19 mouse cellular contexts compared by ENCODE assay signal in genomic region chr4:126017676-126018332, GRCm38 (mm10). TPM values are rescaled to one million over a fixed set of nuclear protein-coding genes. Genes with fewer than 3 reads are reported as not detected.
DNase-seq lines count a peak whose midpoint lies in the region; ATAC-seq and TF ChIP-seq lines count a peak whose summit lies in the region.
"Had no signal": no experiment of that assay in that cellular context is flagged by ENCODE, and none has a peak within 500 bp of the region (broad histone marks: within the 10 kb centered on the region; RNA-seq: fewer than 3 reads in every experiment).

No protein-coding gene starts in this region.

- peak; percentile 33 for DNase-seq in adrenal gland, postnatal 10 days
- DNase-seq in adrenal gland, adult 18-20 months (ENCODE audit: low spot score in 2 of 2): no peak
- peak; percentile 15 for DNase-seq in lung, adult 2 months
- DNase-seq in monocyte, adult 2 months (ENCODE audit: low read depth in 1 of 2, low spot score in 2 of 2): peak; percentile 46 to 48
- no peak for DNase-seq in c-Kit-positive CD71-positive TER-119-positive erythroid progenitor cells, embryonic 14.5 days (ENCODE audit: low spot score)
- no peak for DNase-seq in ovary, postnatal 36 days (ENCODE audit: low spot score)
- DNase-seq: cerebellum, adult 8-10 months; embryo, embryonic 11 days; gastrocnemius, postnatal 14 days; kidney, postnatal 4 days; right cerebral cortex, postnatal 4 days had no signal

- ATAC-seq in common myeloid progenitor, adult 5-6 weeks (replicated peaks; ENCODE audit: low read depth, poor library complexity, severe bottlenecking): peak; percentile 53
- ATAC-seq in kidney, embryonic 14.5 days (ENCODE audit: low FRiP score, low TSS enrichment): no peak
- ATAC-seq: forebrain, embryonic 16.5 days; intestine, embryonic 16.5 days had no signal

- TF ChIP-seq POLR2A in lung, adult 2 months (IDR thresholded peaks at IDR 0.05; ENCODE audit: borderline replicate concordance, extremely low read depth, low read depth, low read length): no peak

- H3K4me1 ChIP-seq in lung, adult 2 months (ENCODE audit: control insufficient read depth, insufficient read depth, low read length): no peaks in the 10 kb centered on the region
- no peaks in the 10 kb centered on the region for H3K4me1 ChIP-seq in kidney, embryonic 14.5 days (ENCODE audit: control insufficient read depth, insufficient read depth, low read length)
- H3K4me1 ChIP-seq: heart, embryonic 13.5 days; hindbrain, embryonic 10.5 days; midbrain, embryonic 10.5 days had no signal

- TF ChIP-seq CTCF in lung, adult 2 months (IDR thresholded peaks at IDR 0.05; ENCODE audit: insufficient read depth, low read length): no peak

- no peak overlapping the region for H3K27ac ChIP-seq in kidney, embryonic 14.5 days (ENCODE audit: low read depth, low read length)
- H3K27ac ChIP-seq: heart, embryonic 13.5 days; hindbrain, embryonic 10.5 days; left cerebral cortex, adult 2 months; midbrain, embryonic 10.5 days had no signal

- 56% methylated on average over 7 of the region's 7 CpGs for WGBS in lung, adult 2 months
- 81% methylated on average over 7 of the region's 7 CpGs for WGBS in kidney, embryonic 14.5 days

- H3K9ac ChIP-seq in kidney, embryonic 14.5 days (ENCODE audit: low read depth, low read length): no peak overlapping the region
- H3K9ac ChIP-seq: heart, embryonic 13.5 days had no signal

- no peaks in the 10 kb centered on the region for H3K27me3 ChIP-seq in kidney, embryonic 14.5 days (ENCODE audit: control insufficient read depth, insufficient read depth, low read length)

- H3K9me3 ChIP-seq in kidney, embryonic 14.5 days (ENCODE audit: control insufficient read depth, low read length): no peaks in the 10 kb centered on the region
- H3K9me3 ChIP-seq: heart, embryonic 13.5 days; hindbrain, embryonic 10.5 days; midbrain, embryonic 10.5 days had no signal

- H3K4me3 ChIP-seq in lung, adult 2 months (replicated peaks; ENCODE audit: extremely low read depth, low read depth, low read length): no peak overlapping the region
- no peak overlapping the region for H3K4me3 ChIP-seq in kidney, embryonic 14.5 days (ENCODE audit: low read length)
- H3K4me3 ChIP-seq: heart, embryonic 13.5 days; hindbrain, embryonic 10.5 days; left cerebral cortex, adult 2 months; midbrain, embryonic 10.5 days had no signal

- no peak overlapping the region for H3K4me2 ChIP-seq in kidney, embryonic 14.5 days (replicated peaks; ENCODE audit: low read depth, low read length)
- H3K4me2 ChIP-seq: heart, embryonic 13.5 days had no signal

- no peaks in the 10 kb centered on the region for H3K36me3 ChIP-seq in kidney, embryonic 14.5 days (ENCODE audit: control insufficient read depth, insufficient read depth, low read length)
- H3K36me3 ChIP-seq: heart, embryonic 13.5 days; hindbrain, embryonic 10.5 days; midbrain, embryonic 10.5 days had no signal

RNA-seq across cellular contexts. Expression of gene Csf3r, which starts 6.5 kb away (rescaled TPM):
- 1 to 10 TPM; 1.4 to 1.9 TPM for total RNA-seq in adrenal gland, postnatal 10 days (2021)
- 1 to 10 TPM; 2.3 to 3.0 TPM for total RNA-seq in adrenal gland, adult 18-20 months (2021)
- 33.3 and 34.0 TPM in 2 replicates for total RNA-seq in common myeloid progenitor, adult 5-6 weeks (2017)
- polyA plus RNA-seq in lung, adult 2 months (2012; rRNA removed): 20.9 and 39.2 TPM in 2 replicates
- polyA plus RNA-seq in kidney, embryonic 14.5 days (2014; fragmentation: Nextera tagmentation; extraction: Ambion mirVana): 0.61 and 1.2 TPM in 2 replicates

RNA-seq across cellular contexts. Expression of gene Mrps15, which starts 28.9 kb away (rescaled TPM):
- total RNA-seq in adrenal gland, postnatal 10 days (2021): 10 to 100 TPM; 72.3 to 78.8 TPM
- 10 to 100 TPM; 85.5 to 99.2 TPM for total RNA-seq in adrenal gland, adult 18-20 months (2021)
- total RNA-seq in common myeloid progenitor, adult 5-6 weeks (2017): 62.6 and 83.8 TPM in 2 replicates
- polyA plus RNA-seq in lung, adult 2 months (2012; rRNA removed): 48.6 and 49.8 TPM in 2 replicates
- polyA plus RNA-seq in kidney, embryonic 14.5 days (2014; fragmentation: Nextera tagmentation; extraction: Ambion mirVana): 154 and 177 TPM in 2 replicates

RNA-seq across cellular contexts. Expression of gene Oscp1, which starts 40.6 kb away (rescaled TPM):
- total RNA-seq in adrenal gland, postnatal 10 days (2021): 10 to 100 TPM in 1 of 2 experiments, 1 to 10 TPM in 1; 8.2 to 11.2 TPM
- total RNA-seq in adrenal gland, adult 18-20 months (2021): 10 to 100 TPM in 1 of 2 experiments, 1 to 10 TPM in 1; 7.2 to 10.6 TPM
- total RNA-seq in common myeloid progenitor, adult 5-6 weeks (2017): 1.6 and 7.5 TPM in 2 replicates
- 2.8 and 4.5 TPM in 2 replicates for polyA plus RNA-seq in lung, adult 2 months (2012; rRNA removed)
- 17.7 and 19.6 TPM in 2 replicates for polyA plus RNA-seq in kidney, embryonic 14.5 days (2014; fragmentation: Nextera tagmentation; extraction: Ambion mirVana)

Comparison
In these comparisons a context has a peak if more than half of its experiments do, and no peak if none do; other contexts are left out.
1. DNase-seq: peak in adrenal gland, postnatal 10 days (single experiment), lung, adult 2 months (single experiment) and monocyte, adult 2 months (2 of 2); none in adrenal gland, adult 18-20 months (0 of 2), c-Kit-positive CD71-positive TER-119-positive erythroid progenitor cells, embryonic 14.5 days (single experiment) and ovary, postnatal 36 days (single experiment).